Mouse (Mus musculus): ENCODE measurements around the gene Tbl3. TPM values are rescaled to one million over a fixed set of nuclear protein-coding genes. Genes with fewer than 3 reads are reported as not detected.

Gene Tbl3
- total and polyA plus RNA-seq, 3 experiments, result 103 to 111 TPM; not detected in 1

GRCm38 (mm10) chr17:24722220-24722924 is 14.9 kb upstream of the Tbl3 start:
- H3K9me3 ChIP-seq (replicated peaks; ENCODE audit: insufficient read depth, low read length), result no peaks in the 10 kb centered on the region
- DNase-seq (ENCODE audit: low read depth, low spot score), result peak; percentile 76
- H3K27me3 ChIP-seq (ENCODE audit: control insufficient read depth in 1 of 2, insufficient read depth in 2 of 2, low read length in 2 of 2), result no peaks in the 10 kb centered on the region
- peak overlapping the region; percentile 79 for H3K9ac ChIP-seq (ENCODE audit: control insufficient read depth, low read depth, low read length, poor library complexity, severe bottlenecking)
- peak overlapping the region; percentile 69 to 70 for H3K4me3 ChIP-seq (ENCODE audit: control insufficient read depth in 1 of 2, insufficient read depth in 1 of 2, low read depth in 2 of 2, low read length in 2 of 2)
- H3K36me3 ChIP-seq (ENCODE audit: control insufficient read depth in 1 of 2, insufficient read depth in 2 of 2, low read length in 2 of 2), result peaks cover 5 to 15% of the 10 kb centered on the region in 2 experiments; a peak in 3 of 4 replicates
- H3K79me2 ChIP-seq (ENCODE audit: control insufficient read depth, insufficient read depth, low read length, poor library complexity), result peaks cover 51% of the 10 kb centered on the region
- H3K27ac ChIP-seq (ENCODE audit: control insufficient read depth, low read depth, low read length), result peak overlapping the region; percentile 65
- peaks cover 0 to 14% of the 10 kb centered on the region in 2 experiments; a peak in 3 of 4 replicates for H3K4me1 ChIP-seq (ENCODE audit: control insufficient read depth in 1 of 2, insufficient read depth in 2 of 2, low read length in 2 of 2)
- TF ChIP-seq MEF2A (IDR thresholded peaks at IDR 0.05; ENCODE audit: extremely low read depth, insufficient replicate concordance, low read depth, low read length, poor library complexity, severe bottlenecking), result no peak
- TF ChIP-seq POLR2AphosphoS2 (IDR thresholded peaks at IDR 0.05; ENCODE audit: low read length), result peak; percentile 94
- TF ChIP-seq CHD2 (IDR thresholded peaks at IDR 0.05; ENCODE audit: low read length), result no peak; the same call in 1 of the 2 replicates
- TF ChIP-seq KAT2A (conservative IDR thresholded peaks at IDR 0.05; ENCODE audit: low read depth, low read length), result no peak
- TF ChIP-seq USF2 (IDR thresholded peaks at IDR 0.05; ENCODE audit: borderline replicate concordance in 1 of 2, insufficient read depth in 1 of 2, low read depth in 1 of 2, low read length in 2 of 2), result no peak
- no peak for TF ChIP-seq TAL1 (IDR thresholded peaks at IDR 0.05; ENCODE audit: low read length)
- TF ChIP-seq ZNF384 (IDR thresholded peaks at IDR 0.05; ENCODE audit: low read depth, low read length), result no peak
- TF ChIP-seq HCFC1 (IDR thresholded peaks at IDR 0.05; ENCODE audit: low read depth, low read length), result no peak
- TF ChIP-seq MAZ (IDR thresholded peaks at IDR 0.05; ENCODE audit: low read depth, low read length), result no peak
- TF ChIP-seq ZC3H11A (IDR thresholded peaks at IDR 0.05; ENCODE audit: low read depth, low read length), result no peak
- TF ChIP-seq SMC3 (IDR thresholded peaks at IDR 0.05; ENCODE audit: low read depth, low read length), result peak; percentile 1; the same call in 1 of the 2 replicates
- no peak for TF ChIP-seq E2F4 (IDR thresholded peaks at IDR 0.05; ENCODE audit: borderline replicate concordance, low read depth, low read length)
- no peak for TF ChIP-seq GABPA (IDR thresholded peaks at IDR 0.05; ENCODE audit: low read depth, low read length)
- TF ChIP-seq MYB (IDR thresholded peaks at IDR 0.05; ENCODE audit: low read depth, low read length), result peak; percentile 48; the same call in 1 of the 2 replicates
- TF ChIP-seq TBP (IDR thresholded peaks at IDR 0.05; ENCODE audit: low read depth, low read length), result 0 out of 2 replicates have a peak, but pooled peaks have one; percentile 28
- no peak for TF ChIP-seq ETS1 (IDR thresholded peaks at IDR 0.05; ENCODE audit: low read depth, low read length)
- TF ChIP-seq UBTF (IDR thresholded peaks at IDR 0.05; ENCODE audit: borderline replicate concordance, insufficient read depth, low read depth, low read length), result no peak
- TF ChIP-seq POLR2AphosphoS5 (IDR thresholded peaks at IDR 0.05; ENCODE audit: borderline replicate concordance, low read depth, low read length), result peak; percentile 83; the same call in 1 of the 2 replicates
- TF ChIP-seq RCOR1 (IDR thresholded peaks at IDR 0.05; ENCODE audit: low read depth, low read length), result no peak
- TF ChIP-seq CHD1 (IDR thresholded peaks at IDR 0.05; ENCODE audit: low read depth, low read length), result no peak
- no peak for TF ChIP-seq JUND (IDR thresholded peaks at IDR 0.05; ENCODE audit: low read depth, low read length)
- peak; percentile 5; the same call in 1 of the 2 replicates for TF ChIP-seq MAX (IDR thresholded peaks at IDR 0.05; ENCODE audit: low read length)
- no peak for TF ChIP-seq GATA1 (IDR thresholded peaks at IDR 0.05; ENCODE audit: low read depth, low read length)
- no peak for TF ChIP-seq BHLHE40 (IDR thresholded peaks at IDR 0.05; ENCODE audit: borderline replicate concordance, low read depth, low read length)
- TF ChIP-seq NRF1 (IDR thresholded peaks at IDR 0.05; ENCODE audit: insufficient read depth, low read depth, low read length, poor library complexity, severe bottlenecking), result no peak
- TF ChIP-seq ZMIZ1 (IDR thresholded peaks at IDR 0.05; ENCODE audit: low read depth, low read length), result peak; percentile 79
- no peak for TF ChIP-seq USF1 (IDR thresholded peaks at IDR 0.05; ENCODE audit: low read depth, low read length)
- TF ChIP-seq SIN3A (IDR thresholded peaks at IDR 0.05; ENCODE audit: low read length), result no peak
- no peak for TF ChIP-seq ZKSCAN1 (IDR thresholded peaks at IDR 0.05; ENCODE audit: low read depth, low read length)
- TF ChIP-seq MXI1 (IDR thresholded peaks at IDR 0.05; ENCODE audit: low read depth, low read length), result no peak
- TF ChIP-seq ELF1 (IDR thresholded peaks at IDR 0.05; ENCODE audit: low read depth, low read length), result no peak
- TF ChIP-seq CTCF (IDR thresholded peaks at IDR 0.05 in 2 of 3, conservative IDR thresholded peaks at IDR 0.05 in 1 of 3; ENCODE audit: control insufficient read depth in 1 of 3, insufficient read depth in 1 of 3, low read depth in 2 of 3, low read length in 3 of 3, poor library complexity in 1 of 3, severe bottlenecking in 1 of 3), result no peak
- no peak for TF ChIP-seq MYC (IDR thresholded peaks at IDR 0.05; ENCODE audit: low read depth, low read length)
- no peak for TF ChIP-seq RAD21 (IDR thresholded peaks at IDR 0.05; ENCODE audit: low read depth, low read length)
- no peak for TF ChIP-seq EP300 (IDR thresholded peaks at IDR 0.05; ENCODE audit: low read depth in 1 of 2, low read length in 2 of 2)
- TF ChIP-seq MAFK (IDR thresholded peaks at IDR 0.05; ENCODE audit: borderline replicate concordance, low read depth, low read length), result no peak

Measured in MEL (cell line).